Mouse (Mus musculus) heart, postnatal 4 days (tissue): ENCODE results near the gene Morf4l2. TPM values are rescaled to one million over a fixed set of nuclear protein-coding genes. Genes with fewer than 3 reads are reported as not detected.
A peak's percentile ranks its signal among the peaks of the same experiment; 100 is the strongest.
"Not testable (repeated sequence)": the region's sequence is repeated elsewhere in the genome, so short reads cannot be mapped to it uniquely, and the experiment has no call there.

ENCODE experiments used
- DNase-seq: peaks from one replicate; pipeline ENCODE4 v3.0.0; 2021
- total RNA-seq, 2 experiments: library from RNA; stranded (reverse); gene quantifications; 2 replicates each; pipeline ENCODE4 v1.2.3; 2021

Gene Morf4l2
- total RNA-seq: 100 to 1,000 TPM; 223 to 227 TPM

DNA sequence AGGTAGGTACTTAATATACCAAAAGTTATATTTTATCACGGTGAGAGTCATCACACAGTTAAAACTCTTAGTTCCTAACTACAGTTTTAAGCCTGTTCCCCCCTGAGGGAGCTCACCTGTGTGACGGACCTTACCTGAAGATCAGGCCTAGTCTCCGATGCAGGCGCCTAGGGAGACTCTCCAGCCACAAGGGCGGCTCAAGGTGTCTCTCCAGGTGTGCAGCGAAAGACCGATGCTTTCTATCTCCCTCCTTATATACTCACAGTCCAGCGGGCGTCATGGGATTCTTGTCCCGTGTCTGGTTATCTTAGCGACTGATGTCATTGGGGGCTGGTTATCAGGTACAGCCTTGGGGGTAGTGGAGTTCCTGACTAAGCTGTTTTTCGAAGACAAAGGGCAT is at the start of gene Morf4l2:
Morf4l2 (minus strand) TSS at position 232 of the 400 bp plus-strand sequence.
- DNase-seq: no peak

GRCm38 (mm10) chrX:136789446-136789845 is 46.0 kb upstream of the Morf4l2 start:
- DNase-seq: no peak

GRCm38 (mm10) chrX:136780041-136780440 is 36.6 kb upstream of the Morf4l2 start, which contains the start of gene Glra4:
TSS of gene Glra4 (minus strand) at chrX:136780141.
- no peak for DNase-seq

- DNase-seq: no peak
Measured at GRCm38 (mm10) chrX:136779262-136779661, 35.8 kb upstream of the Morf4l2 start.

DNA sequence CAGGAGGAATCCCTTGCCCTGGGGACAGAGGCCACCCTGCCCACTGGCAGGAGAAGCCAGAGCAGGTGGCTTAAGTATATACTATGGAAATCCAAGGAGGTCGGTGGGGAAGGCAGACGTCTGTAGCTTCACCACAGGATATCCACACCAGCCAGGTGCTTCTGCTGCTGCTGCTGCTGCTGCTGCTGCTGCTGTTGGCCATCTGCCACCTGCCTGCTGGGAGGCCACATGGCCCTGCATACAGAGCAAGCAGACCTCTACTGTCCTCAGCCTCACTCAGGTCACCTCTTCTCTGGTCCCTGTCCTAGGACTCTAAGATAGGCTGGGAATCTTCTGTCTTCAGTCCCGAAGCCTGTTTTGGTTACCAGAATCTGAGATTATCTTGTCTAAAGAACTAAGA is 34.6 kb upstream of the Morf4l2 start:
- DNase-seq: no peak

DNA sequence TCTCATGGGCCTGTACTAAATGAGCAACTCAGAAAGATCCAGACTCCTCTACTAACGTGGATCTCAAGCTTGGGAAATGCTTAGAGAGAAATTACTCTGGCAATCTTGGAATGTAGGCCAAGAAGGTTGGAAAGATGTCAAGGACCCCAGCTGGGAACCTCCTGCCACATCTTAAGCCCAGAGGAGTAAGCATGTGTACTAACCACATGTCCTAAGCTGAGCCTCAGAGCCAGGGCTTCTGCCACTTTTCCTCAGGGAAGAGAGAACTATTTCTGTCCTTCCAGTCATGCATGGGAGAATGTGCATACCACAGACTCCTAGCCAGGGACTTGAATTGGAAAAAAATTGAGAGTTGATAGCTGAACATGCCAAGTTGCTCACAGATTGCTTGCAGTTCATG is 29.5 kb upstream of the Morf4l2 start:
- peak; percentile 23 for DNase-seq

DNA sequence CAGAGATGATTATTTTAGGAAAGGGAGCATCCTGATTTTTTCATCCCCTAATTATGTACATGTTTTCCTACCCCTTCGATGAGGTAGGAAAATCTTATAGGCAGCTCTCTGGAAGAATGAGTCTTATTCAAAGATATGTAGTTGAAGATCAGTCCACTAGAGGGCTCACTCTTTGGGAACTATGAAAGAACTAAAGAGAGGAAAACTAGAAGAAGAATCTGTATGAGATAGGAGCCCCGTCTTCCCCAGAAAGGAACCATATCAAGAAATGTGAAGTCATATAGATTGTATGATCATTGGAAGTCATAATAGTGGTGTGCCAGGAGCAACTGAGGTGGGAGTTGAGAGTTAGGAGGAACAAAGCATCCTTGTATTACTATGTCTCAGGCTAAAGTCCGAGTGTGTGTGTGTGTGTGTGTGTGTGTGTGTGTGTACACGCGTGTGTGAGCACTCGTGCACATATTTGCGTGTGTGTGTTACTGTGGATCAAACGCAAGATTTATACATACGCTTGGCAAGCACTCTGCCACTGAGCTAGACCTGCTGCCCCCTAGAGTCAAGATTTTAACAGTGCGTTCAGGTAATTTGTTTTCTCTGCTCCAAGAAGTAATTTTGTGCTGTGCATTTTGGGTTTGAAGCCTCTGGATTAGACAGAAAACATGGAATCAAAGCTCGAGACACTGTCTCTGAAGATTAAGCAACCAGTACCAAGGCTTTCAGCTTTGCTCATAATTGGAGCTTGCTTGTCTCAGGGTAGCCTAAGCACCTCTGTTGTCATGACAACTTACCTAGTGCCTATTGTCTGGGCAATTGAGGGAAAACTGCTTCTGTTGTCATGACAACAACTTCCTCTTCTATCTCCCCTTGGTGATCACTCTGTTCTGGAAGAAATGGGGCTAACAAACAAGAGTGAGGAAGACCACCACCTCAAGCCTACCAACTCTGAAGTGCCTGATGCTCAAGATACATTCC is 17.9 kb upstream of the Morf4l2 start:
- DNase-seq: no peak

- no peak for DNase-seq
Measured at GRCm38 (mm10) chrX:136755464-136755863, 12.0 kb upstream of the Morf4l2 start.

GRCm38 (mm10) chrX:136749329-136749728 is 5.8 kb upstream of the Morf4l2 start:
- DNase-seq: no peak

GRCm38 (mm10) chrX:136744663-136745062 is 1.2 kb upstream of the Morf4l2 start:
- DNase-seq: no peak

GRCm38 (mm10) chrX:136742661-136743103 is 808 bp downstream of the Morf4l2 start:
- DNase-seq: peak; percentile 71

DNA sequence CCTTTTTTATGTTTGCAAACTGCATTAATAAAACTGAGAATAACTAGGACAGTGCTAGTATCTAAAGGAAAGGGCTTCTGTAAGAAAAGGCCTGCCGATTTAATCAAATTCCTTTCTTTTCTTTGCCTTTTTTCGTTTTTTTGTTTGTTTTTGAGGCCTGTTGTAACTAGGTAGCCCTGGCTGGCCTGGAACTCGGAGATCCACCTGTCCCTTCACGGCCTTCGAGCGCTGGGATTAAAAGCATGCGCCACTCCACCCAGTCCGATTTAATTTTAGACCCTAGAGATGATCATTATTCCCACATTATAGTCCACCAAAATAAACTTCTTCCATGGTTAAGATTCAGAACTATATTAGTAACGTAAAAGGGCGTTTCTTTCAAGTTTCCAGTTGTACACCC is 1.2 kb downstream of the Morf4l2 start:
- peak; percentile 15 for DNase-seq

- DNase-seq: peak; percentile 79
Measured at GRCm38 (mm10) chrX:136741651-136742201, 1.8 kb downstream of the Morf4l2 start.

- peak; percentile 91 for DNase-seq
Measured at GRCm38 (mm10) chrX:136740791-136741650, 2.5 kb downstream of the Morf4l2 start.

GRCm38 (mm10) chrX:136740087-136740790 is 3.3 kb downstream of the Morf4l2 start:
- DNase-seq: no peak

DNA sequence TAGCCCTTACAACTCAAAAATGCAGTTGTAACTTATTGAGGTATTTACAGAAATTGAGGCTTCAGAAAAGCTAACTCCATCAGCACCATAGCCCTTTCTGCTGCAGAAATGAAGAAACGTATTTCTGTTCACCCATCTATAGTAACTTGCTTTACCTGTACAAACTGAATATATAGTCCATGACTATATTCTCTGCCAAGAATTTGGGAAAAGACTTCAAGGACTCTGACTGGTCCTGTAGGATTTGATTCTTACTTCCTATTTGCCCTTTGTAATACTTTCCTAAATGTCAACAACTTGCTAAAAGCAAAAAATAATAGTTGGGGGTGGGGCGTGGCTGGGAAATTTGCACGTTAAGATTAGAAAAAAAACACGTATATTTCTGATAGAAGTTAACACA is 11.5 kb downstream of the Morf4l2 start:
- no peak for DNase-seq

- DNase-seq: not testable (repeated sequence)
Measured at GRCm38 (mm10) chrX:136714742-136715474, 28.6 kb downstream of the Morf4l2 start.

DNA sequence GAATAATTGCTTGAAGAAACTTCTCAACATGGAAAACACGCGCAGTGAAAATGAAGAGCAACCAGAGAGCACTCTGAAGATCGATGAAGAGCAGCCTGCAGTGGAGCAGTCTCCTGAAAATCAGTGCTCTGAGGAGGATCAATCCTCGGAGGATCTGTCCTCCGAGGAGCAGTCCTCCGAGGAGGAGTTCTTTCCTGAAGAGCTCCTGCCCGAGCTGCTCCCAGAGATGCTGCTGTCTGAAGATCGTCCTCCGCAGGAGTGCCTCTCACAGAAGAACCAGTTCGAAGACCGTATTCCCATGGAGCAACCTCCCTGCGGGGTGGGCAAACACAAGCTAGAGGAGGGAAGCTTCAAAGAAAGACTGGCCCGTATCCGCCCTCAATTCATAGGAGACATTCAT is 34.7 kb downstream of the Morf4l2 start:
- DNase-seq: no peak

- peak; percentile 60 for DNase-seq
Measured at GRCm38 (mm10) chrX:136708168-136708681, 35.3 kb downstream of the Morf4l2 start.

GRCm38 (mm10) chrX:136707446-136708167 is 35.9 kb downstream of the Morf4l2 start, which contains the start of gene Tceal1:
TSS of gene Tceal1 (plus strand) at chrX:136707982.
- DNase-seq: peak; percentile 74
